Mouse (Mus musculus) limb, embryonic 12.5 days (tissue): ENCODE results near the gene Ifitm10. TPM values are rescaled to one million over a fixed set of nuclear protein-coding genes. Genes with fewer than 3 reads are reported as not detected.
"Not testable (repeated sequence)": the region's sequence is repeated elsewhere in the genome, so short reads cannot be mapped to it uniquely, and the experiment has no call there.

ENCODE experiments used
- ATAC-seq: fragments of 200-750 bp; cut with Nextera tagmentation; 2 replicates; pipeline ENCODE4 v1.8.0; 2017; ENCODE audit warnings: low read depth, moderate TSS enrichment; ENCODE audit not compliant: insufficient number of reproducible peaks, insufficient read depth, low FRiP score, low TSS enrichment
- H3K27ac ChIP-seq: fragments of 300-500 bp; sonication (generic); 2 replicates; pipeline ENCODE4 v1.5.1; 2016; ENCODE audit warnings: mild to moderate bottlenecking, moderate library complexity
- H3K27me3 ChIP-seq: fragments of 300-500 bp; sonication (generic); 2 replicates; pipeline ENCODE4 v1.6.1; 2016; ENCODE audit warnings: mild to moderate bottlenecking, moderate library complexity
- H3K36me3 ChIP-seq: fragments of 300-500 bp; sonication (generic); 2 replicates; pipeline ENCODE4 v1.6.1; 2016; ENCODE audit warnings: mild to moderate bottlenecking, moderate library complexity
- H3K4me1 ChIP-seq: fragments of 300-500 bp; sonication (generic); replicated peaks from 2 replicates; pipeline ENCODE4 v1.6.1; 2016
- H3K4me2 ChIP-seq: fragments of 300-500 bp; sonication (generic); 2 replicates; pipeline ENCODE4 v1.6.1; 2016; ENCODE audit warnings: mild to moderate bottlenecking, moderate library complexity
- H3K4me3 ChIP-seq: fragments of 300-500 bp; sonication (generic); replicated peaks from 2 replicates; pipeline ENCODE4 v1.5.1; 2016; ENCODE audit warnings: mild to moderate bottlenecking
- H3K9ac ChIP-seq: fragments of 300-500 bp; sonication (generic); replicated peaks from 2 replicates; pipeline ENCODE4 v1.6.1; 2016; ENCODE audit warnings: mild to moderate bottlenecking, moderate library complexity
- H3K9me3 ChIP-seq: fragments of 300-500 bp; sonication (generic); 2 replicates; pipeline ENCODE4 v1.6.1; 2016; ENCODE audit warnings: mild to moderate bottlenecking, moderate library complexity
- WGBS: fragments of 180-500 bp; shearing (Covaris S2); methylation state at CpG from one replicate; pipeline ENCODE4 v1.1.7; 2016; 5-methylcytosine and 5-hydroxymethylcytosine counted together
- polyA plus RNA-seq: library from polyadenylated mRNA; unstranded; fragments of >200 nt; fragmentation: Nextera tagmentation; extraction: Ambion mirVana; gene quantifications from 2 replicates; pipeline ENCODE4 v1.2.1, GENCODE M21; 2016

Ifitm10 gene
- polyA plus RNA-seq, 1 experiment from 2014 or later: 0.33 TPM

GRCm38 (mm10) chr7:142319124-142319523, 54.4 kb downstream of the Ifitm10 start:
- Histone ChIP-seq H3K9me3 (no peaks in the 10 kb centered on the region), H3K27ac (no peak overlapping the region), H3K27me3 (no peaks in the 10 kb centered on the region; the same call in 1 of the 2 replicates), H3K36me3 (no peaks in the 10 kb centered on the region), H3K4me2 (no peak overlapping the region), H3K9ac (no peak overlapping the region), H3K4me1 (peaks cover 32% of the 10 kb centered on the region), H3K4me3 (no peak overlapping the region)
- 76% methylated on average over 11 of the region's 11 CpGs for WGBS
- no peak for ATAC-seq

- Histone ChIP-seq H3K36me3 (no peaks in the 10 kb centered on the region), H3K4me2 (no peak overlapping the region), H3K9me3 (no peaks in the 10 kb centered on the region), H3K27ac (0 out of 2 replicates have a peak overlapping the region, but pooled peaks have one; percentile 23), H3K9ac (no peak overlapping the region), H3K4me1 (peaks cover 32% of the 10 kb centered on the region), H3K4me3 (no peak overlapping the region), H3K27me3 (no peaks in the 10 kb centered on the region; the same call in 1 of the 2 replicates)
- 47% methylated on average over 5 of the region's 5 CpGs for WGBS
- ATAC-seq: no peak
These were observed 56.3 kb downstream of the Ifitm10 start for GRCm38 (mm10) chr7:142317216-142317615.

DNA sequence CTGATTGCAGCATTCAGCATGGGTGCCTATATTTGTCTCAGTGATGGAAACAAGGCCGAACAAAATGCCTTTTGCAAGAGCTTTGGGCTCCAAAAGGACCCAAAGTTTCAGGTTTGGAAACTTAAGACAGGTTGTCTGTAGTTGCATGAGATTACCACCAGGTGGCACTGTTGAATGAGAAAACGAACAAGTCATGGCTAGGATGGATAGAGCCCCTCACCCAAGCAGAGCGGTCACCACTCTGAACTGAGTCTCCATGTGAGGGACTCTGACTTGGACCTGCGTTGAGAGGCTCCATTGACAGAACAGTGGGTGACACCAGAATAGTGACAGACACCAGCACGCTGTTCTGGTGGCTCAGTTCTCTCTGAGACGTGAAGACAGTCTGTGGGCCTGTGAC, 57.0 kb downstream of the Ifitm10 start:
- no peak overlapping the region for H3K27ac ChIP-seq
- no peak overlapping the region for H3K9ac ChIP-seq
- WGBS: 26% methylated on average over 6 of the region's 6 CpGs
- no peak overlapping the region for H3K4me3 ChIP-seq
- no peaks in the 10 kb centered on the region; the same call in 1 of the 2 replicates for H3K27me3 ChIP-seq
- no peaks in the 10 kb centered on the region for H3K36me3 ChIP-seq
- H3K4me2 ChIP-seq: no peak overlapping the region
- peaks cover 27% of the 10 kb centered on the region for H3K4me1 ChIP-seq
- ATAC-seq: no peak
- H3K9me3 ChIP-seq: no peaks in the 10 kb centered on the region

DNA sequence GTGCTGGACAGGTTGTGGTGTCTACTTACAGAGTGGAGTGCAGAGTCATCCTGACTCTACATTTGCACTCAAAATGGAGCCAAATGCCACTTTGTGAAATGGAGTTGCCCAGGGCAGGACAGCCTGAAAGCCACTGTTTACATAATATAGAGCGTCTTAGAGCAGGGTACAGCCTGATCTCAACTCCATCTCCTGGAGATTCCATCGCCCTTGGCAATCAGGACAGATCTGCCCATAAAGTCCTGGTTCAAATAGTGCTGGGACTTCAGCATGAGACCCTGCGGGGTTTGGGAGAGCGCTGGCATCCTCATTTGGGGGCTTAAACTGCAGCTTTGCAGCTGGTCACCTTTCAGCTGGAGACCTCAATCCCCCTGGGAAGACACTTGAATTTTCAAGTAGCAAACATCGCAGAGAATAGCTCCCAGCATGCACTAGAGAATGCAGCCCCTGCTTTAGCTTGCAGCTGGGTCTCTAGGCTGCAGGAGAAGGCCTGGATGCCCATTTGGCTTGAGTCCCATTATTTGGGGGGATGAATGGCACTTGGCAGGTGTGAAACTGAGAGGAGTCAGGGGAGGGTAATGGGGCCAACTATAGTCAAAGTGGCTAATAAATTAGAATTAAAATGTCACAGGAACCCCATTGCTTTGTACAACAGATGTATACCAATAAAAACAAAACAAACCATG, 58.8 kb downstream of the Ifitm10 start:
- Histone ChIP-seq H3K36me3 (no peaks in the 10 kb centered on the region), H3K27ac (no peak overlapping the region), H3K4me3 (no peak overlapping the region), H3K27me3 (no peaks in the 10 kb centered on the region; the same call in 1 of the 2 replicates), H3K4me2 (no peak overlapping the region), H3K9me3 (no peaks in the 10 kb centered on the region), H3K4me1 (peaks cover 15% of the 10 kb centered on the region), H3K9ac (no peak overlapping the region)
- WGBS: 55% methylated on average over 5 of the region's 5 CpGs
- ATAC-seq: no peak

- not testable (repeated sequence) for H3K4me2 ChIP-seq, H3K27me3 ChIP-seq, H3K36me3 ChIP-seq, ATAC-seq, H3K27ac ChIP-seq, H3K4me3 ChIP-seq, H3K9me3 ChIP-seq, H3K9ac ChIP-seq, H3K4me1 ChIP-seq
- 83% methylated on average over 1 of the region's 1 CpGs for WGBS
These were observed 69.6 kb downstream of the Ifitm10 start for GRCm38 (mm10) chr7:142303929-142304328.

DNA sequence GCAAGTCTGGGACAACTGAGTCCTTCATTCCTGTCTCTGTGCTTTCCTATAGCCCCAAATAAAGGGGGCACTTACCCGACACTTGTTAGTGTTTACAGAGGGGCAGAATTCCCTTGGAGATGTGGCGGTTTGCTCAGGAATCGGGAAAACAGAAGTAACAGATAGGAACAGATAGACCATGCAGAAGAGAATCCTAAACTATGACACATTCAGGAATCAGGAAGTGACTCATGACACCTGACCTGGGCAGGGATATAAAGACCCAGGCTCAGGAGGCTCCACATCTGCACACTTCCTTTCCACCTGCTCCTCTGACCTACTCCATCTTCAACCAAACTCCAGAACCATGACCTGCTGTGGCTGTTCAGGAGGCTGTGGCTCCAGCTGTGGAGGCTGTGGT, 70.3 kb downstream of the Ifitm10 start, which contains the start of gene Krtap5-4:
Krtap5-4 (plus strand) TSS at position 301 of the 400 bp plus-strand sequence.
- Histone ChIP-seq H3K27me3 (peaks cover 8% of the 10 kb centered on the region; the same call in 1 of the 2 replicates), H3K36me3 (no peaks in the 10 kb centered on the region), H3K4me2 (no peak within 1 kb of the TSS), H3K9me3 (no peaks in the 10 kb centered on the region), H3K4me1 (no peaks in the 10 kb centered on the region; the same call in 1 of the 2 replicates), H3K4me3 (no peak within 1 kb of the TSS), H3K9ac (no peak within 1 kb of the TSS), H3K27ac (no peak within 1 kb of the TSS)
- WGBS: 50% methylated on average over 3 of the region's 3 CpGs
- no peak for ATAC-seq

DNA sequence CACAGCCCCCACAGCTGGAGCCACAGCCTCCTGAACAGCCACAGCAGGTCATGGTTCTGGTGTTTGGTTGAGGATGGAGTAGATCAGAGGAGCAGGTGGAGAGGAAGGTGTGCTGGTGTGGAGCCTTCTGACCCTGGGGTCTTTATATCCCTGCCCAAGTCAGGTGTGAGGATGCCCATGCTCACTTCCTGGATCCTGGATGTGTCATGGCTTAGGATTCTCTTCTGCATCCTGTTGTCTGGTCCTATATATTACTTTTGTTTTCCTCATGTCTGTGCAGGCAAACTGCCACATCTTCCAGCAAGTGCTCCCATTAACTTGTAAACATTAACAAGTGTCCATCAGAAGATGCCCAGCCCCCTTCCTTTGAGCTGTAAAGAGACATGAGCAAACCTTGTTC, 76.5 kb downstream of the Ifitm10 start, which contains the start of gene Krtap5-1:
Krtap5-1 (minus strand) TSS at position 101 of the 400 bp plus-strand sequence.
- H3K4me3 ChIP-seq, H3K4me1 ChIP-seq, ATAC-seq: not testable (repeated sequence)

GRCm38 (mm10) chr7:142296108-142296507, 77.4 kb downstream of the Ifitm10 start:
- 26% methylated on average over 4 of the region's 4 CpGs for WGBS
- not testable (repeated sequence) for H3K9ac ChIP-seq, H3K36me3 ChIP-seq, H3K4me3 ChIP-seq, H3K27ac ChIP-seq, H3K4me1 ChIP-seq, H3K4me2 ChIP-seq, ATAC-seq, H3K27me3 ChIP-seq, H3K9me3 ChIP-seq

More for the DNA sequence above, 76.5 kb downstream of the Ifitm10 start, which contains the start of gene Krtap5-1:
- not testable (repeated sequence) for H3K27ac ChIP-seq, H3K4me2 ChIP-seq, H3K9me3 ChIP-seq, H3K9ac ChIP-seq, H3K27me3 ChIP-seq, H3K36me3 ChIP-seq

DNA sequence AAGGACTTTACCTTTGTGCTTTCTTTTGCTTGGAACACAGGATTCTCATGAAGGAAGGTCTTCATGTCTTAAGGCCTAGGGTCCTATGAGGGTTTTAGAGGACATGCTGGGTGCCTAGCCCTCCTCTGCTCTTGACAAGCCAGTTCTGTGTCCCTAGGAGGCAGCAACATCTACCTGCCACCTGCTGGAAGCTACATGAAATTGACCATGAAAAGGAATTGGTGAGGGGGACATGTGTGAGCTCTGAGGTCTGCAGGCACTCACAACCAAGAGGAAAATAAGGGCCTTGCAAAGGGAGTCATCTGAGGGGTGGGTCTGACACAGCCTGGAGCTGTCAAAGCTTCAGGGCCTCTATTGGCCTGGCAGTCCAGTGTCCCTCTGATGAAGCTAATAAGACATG, 78.1 kb downstream of the Ifitm10 start:
- Histone ChIP-seq H3K4me1 (no peaks in the 10 kb centered on the region), H3K36me3 (no peaks in the 10 kb centered on the region), H3K27me3 (peaks cover 3% of the 10 kb centered on the region; the same call in 1 of the 2 replicates), H3K9ac (no peak overlapping the region), H3K4me2 (no peak overlapping the region), H3K4me3 (no peak overlapping the region), H3K9me3 (no peaks in the 10 kb centered on the region), H3K27ac (no peak overlapping the region)
- ATAC-seq: no peak

DNA sequence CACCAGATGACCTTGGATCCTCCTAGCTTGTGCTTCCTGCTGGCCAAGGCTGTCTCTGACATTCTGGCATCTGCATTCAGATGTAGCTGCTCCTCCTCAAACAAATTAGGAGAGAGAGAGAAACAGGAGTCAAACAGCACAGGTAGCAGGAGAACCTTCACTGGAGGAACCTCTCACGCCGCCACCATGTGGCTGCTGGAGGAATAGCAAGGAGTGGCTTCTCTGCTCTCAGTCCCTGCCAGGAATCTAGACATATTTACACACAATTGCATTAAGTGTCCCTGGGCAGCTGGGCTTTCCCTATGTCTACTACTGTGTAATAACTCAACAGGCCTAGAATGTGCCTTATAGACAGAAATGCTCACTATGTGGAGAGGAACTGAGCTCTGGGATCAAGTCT, 79.7 kb downstream of the Ifitm10 start:
- H3K36me3 ChIP-seq, ATAC-seq, H3K27me3 ChIP-seq, H3K4me3 ChIP-seq, H3K4me1 ChIP-seq, H3K9me3 ChIP-seq, H3K9ac ChIP-seq, H3K27ac ChIP-seq, H3K4me2 ChIP-seq: not testable (repeated sequence)
- WGBS: 0% methylated on average over 2 of the region's 2 CpGs

DNA sequence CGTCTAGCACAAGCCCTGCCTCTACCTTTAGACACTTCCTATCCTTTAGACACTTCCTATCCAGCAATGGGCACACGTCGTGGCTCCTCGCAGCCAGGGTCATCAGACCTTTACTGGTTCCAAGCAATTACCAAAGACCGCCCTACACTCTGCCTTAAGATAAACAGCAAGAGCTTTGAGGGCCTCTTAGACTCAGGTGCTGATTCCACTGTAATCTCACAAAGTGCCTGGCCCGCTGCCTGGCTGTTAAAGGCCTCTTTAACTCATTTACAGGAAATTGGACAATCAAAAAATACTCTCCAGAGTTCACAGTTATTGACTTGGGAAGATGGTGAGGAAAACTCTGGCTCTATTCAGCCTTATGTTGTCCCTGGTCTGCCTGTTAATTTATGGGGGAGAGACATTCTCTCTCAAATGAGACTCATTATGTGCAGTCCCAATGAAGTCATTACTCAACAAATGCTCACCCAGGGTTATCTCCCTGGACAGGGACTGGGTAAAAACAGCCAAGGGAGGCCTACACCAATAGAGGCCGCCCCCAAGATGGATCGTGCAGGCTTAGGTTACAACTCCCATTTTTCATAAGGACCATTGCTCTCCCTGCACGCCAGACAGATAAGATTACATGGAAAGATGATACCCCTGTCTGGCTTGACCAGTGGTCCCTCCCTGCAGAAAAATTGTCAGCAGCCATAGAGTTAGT, 87.5 kb downstream of the Ifitm10 start:
- H3K27me3 ChIP-seq: peaks cover 32% of the 10 kb centered on the region
- not testable (repeated sequence) for H3K36me3 ChIP-seq, ATAC-seq, H3K4me1 ChIP-seq, H3K4me2 ChIP-seq, H3K4me3 ChIP-seq, H3K9me3 ChIP-seq, H3K9ac ChIP-seq, H3K27ac ChIP-seq
- 27% methylated on average over 9 of the region's 9 CpGs for WGBS
